Mouse (Mus musculus) urinary bladder, adult 2 months (tissue): Measurements from ENCODE around the gene Ctsk. TPM values are rescaled to one million over a fixed set of nuclear protein-coding genes. Genes with fewer than 3 reads are reported as not detected.
"Not testable (repeated sequence)": the region's sequence is repeated elsewhere in the genome, so short reads cannot be mapped to it uniquely, and the experiment has no call there.

Source experiments
- DNase-seq: peaks from one replicate; pipeline ENCODE4 v3.0.0; 2022; ENCODE audit warnings: low spot score
- polyA plus RNA-seq: library from polyadenylated mRNA; depleted of rRNA; stranded (reverse); fragments of >200 nt; gene quantifications from 2 replicates; pipeline ENCODE4 v1.2.3, GENCODE M21; 2012; rRNA removed

Gene Ctsk
- polyA plus RNA-seq, 1 experiment, result 119 TPM

DNA sequence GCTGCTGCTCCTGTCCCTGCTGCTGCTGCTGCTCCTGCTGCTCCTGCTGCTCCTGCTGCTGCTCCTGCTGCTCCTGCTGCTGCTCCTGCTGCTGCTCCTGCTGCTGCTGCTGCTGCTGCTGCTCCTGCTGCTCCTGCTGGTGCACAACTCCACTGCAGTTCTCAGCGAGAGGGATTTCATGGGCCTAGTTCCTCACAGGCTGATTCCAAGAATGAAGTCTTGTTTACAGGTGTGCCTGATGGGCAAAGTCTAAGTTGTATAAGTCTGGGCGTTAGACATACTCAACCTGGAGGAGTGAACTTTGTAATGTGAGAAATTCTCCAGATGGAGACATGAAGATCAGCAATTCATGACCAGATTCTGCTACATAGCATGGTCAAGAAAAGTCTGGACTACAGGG is 25.6 kb downstream of the Ctsk start:
- no peak for DNase-seq

- DNase-seq, result no peak
Measured at GRCm38 (mm10) chr3:95526111-95526510, 27.1 kb downstream of the Ctsk start.

DNA sequence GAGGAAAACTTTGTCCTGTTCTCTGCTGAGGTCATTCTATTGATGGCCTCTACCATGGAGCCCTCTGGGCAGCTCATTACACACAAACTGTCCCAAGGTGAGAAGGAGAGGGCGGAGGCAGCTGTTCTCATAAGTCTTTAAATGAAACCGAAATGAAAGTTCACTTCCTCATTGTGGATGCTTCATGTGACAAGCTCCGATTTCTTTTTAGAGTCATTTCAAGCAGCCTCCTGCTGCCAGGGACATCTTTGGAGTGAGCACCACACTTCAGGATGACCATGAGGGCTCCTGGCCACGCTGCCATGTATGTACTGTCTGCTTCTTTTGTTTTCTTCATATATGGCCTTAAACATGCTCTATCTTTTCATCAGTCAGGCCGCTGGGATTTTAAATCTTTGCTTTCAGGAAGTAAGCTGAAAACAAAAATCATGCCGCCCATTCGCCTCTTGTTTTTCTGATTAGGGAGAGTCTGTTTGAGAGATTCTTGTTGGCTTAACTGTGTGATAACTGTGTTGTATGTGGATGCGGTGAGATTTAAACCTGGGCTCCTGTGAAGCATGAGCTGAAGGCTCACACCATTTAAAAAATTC is 27.7 kb downstream of the Ctsk start, which contains the start of gene Ctss:
Ctss (plus strand) TSS at position 165 of the 590 bp plus-strand sequence.
- no peak for DNase-seq

DNA sequence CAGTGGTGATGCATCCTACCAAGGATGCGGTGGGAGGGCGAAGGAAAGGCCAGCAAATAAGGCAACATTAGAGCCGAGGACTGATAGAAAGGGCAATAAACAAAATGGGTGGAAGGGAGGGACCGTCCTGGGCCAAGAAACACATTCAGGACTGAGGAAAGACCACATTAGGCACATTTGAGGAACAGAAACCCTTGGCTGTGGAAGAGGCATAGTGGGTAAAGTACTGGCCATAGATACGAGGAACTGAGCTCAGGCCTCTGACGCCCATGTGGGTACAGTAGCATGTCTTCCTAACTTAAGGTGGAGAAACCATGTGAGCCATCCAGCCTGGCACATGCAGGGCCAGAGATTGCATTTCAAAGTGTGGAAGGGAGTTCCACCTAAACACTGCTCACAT is 30.8 kb downstream of the Ctsk start:
- DNase-seq, result no peak

DNA sequence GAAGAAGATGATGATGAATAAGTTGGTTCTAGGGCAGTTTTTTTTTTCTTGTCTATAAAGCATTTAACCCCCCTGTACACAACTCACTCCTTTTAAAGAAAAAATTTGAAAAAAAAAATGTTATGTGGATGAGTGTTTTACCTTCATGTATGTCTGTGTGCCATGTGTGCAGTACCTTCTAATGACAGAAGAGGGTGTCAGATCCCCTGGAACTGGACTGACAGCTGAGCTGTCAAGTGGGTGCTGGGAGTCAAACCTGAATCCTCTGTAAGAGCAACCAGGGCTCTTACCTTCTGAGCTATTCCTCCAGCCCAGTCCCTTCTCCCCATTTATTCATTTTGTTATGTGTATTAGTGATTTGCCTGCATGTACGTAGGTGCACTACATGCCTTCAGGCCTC is 32.0 kb downstream of the Ctsk start:
- DNase-seq, result no peak

GRCm38 (mm10) chr3:95533364-95533763 is 34.3 kb downstream of the Ctsk start:
- no peak for DNase-seq

- no peak for DNase-seq
Measured at GRCm38 (mm10) chr3:95534927-95535326, 35.9 kb downstream of the Ctsk start.

DNA sequence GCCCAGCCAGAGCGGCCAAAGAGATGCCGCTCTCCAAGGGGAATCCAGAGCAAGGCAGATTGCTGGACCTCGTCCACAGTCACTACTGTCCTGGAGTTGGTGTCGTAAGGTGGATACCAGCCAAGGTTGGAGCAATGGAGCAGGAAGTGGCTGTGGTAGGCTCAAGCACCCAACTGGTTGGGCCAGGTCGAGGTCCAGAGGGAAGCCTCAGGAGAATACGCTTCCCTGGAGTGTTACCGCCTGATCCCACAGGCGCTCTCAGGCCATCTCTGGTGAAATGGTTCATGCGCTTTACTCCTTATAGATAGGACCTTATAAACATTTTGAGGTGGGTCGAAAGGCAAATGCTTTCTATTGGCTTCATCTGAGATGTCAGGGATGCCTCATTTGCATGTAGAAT is 39.9 kb downstream of the Ctsk start:
- DNase-seq, result no peak

GRCm38 (mm10) chr3:95539837-95540236 is 40.8 kb downstream of the Ctsk start:
- DNase-seq, result no peak

- DNase-seq, result not testable (repeated sequence)
Measured at GRCm38 (mm10) chr3:95541186-95541585, 42.1 kb downstream of the Ctsk start.

DNA sequence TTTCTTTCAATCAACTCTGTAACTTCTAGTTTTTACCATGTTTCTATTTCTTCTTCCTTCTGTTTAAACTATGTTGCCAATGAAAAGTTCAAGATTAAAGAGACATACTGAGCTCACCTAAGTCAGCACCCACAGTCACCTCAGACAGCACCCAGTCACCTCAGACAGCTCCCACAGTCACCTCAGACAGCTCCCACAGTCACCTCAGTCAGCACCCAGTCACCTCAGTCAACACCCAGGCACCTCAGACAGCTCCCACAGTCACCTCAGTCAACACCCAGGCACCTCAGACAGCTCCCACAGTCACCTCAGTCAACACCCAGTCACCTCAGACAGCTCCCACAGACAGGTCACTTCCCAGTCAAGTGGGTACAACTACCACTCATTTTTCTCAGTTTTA is 43.1 kb downstream of the Ctsk start:
- DNase-seq, result no peak

- DNase-seq, result no peak
Measured at GRCm38 (mm10) chr3:95542981-95543380, 43.9 kb downstream of the Ctsk start.

- no peak for DNase-seq
Measured at GRCm38 (mm10) chr3:95550176-95550575, 51.1 kb downstream of the Ctsk start.

DNA sequence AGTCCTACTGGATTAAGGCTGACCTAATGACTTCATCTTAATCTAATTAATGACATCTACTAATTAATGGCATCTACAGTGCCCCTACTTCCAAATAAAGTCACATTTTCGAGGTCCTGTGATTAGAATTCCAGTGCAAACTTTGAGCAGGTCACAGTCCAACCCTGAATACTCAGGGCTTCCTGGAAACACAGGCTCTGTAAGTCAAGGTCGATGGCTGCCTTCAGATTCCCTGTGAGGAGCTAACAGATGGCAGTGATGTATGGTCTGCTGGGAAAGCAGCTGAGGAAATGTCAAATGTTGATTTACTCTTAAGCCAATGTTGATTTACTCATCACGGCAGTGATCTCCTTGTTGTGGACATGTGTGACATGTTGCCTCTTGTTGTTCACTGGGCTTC is 54.9 kb downstream of the Ctsk start:
- no peak for DNase-seq

Other genes starting within 250 kb of the Ctsk start
- 13.5 and 15.1 TPM in 2 replicates for gene Bnipl, start 248.1 kb upstream of the Ctsk start, polyA plus RNA-seq
- 69.7 and 79.9 TPM in 2 replicates for gene Mindy1, start 217.9 kb upstream of the Ctsk start, polyA plus RNA-seq
- 19.2 and 20.3 TPM in 2 replicates for gene Prune1, start 217.2 kb upstream of the Ctsk start, polyA plus RNA-seq
- 6.5 and 7.6 TPM in 2 replicates for gene Anxa9, start 192.1 kb upstream of the Ctsk start, polyA plus RNA-seq
- gene Cers2, start 184.5 kb upstream of the Ctsk start, polyA plus RNA-seq, result 119 and 126 TPM in 2 replicates
- gene Setdb1, start 142.1 kb upstream of the Ctsk start, polyA plus RNA-seq, result 22.9 and 24.7 TPM in 2 replicates
- gene 4930558C23Rik, start 96.4 kb upstream of the Ctsk start, polyA plus RNA-seq, result not detected in 2 replicates
- gene Arnt, start 64.9 kb upstream of the Ctsk start, polyA plus RNA-seq, result 44.8 and 51.4 TPM in 2 replicates
- 42.9 and 54.4 TPM in 2 replicates for gene Ctss, start 27.5 kb downstream of the Ctsk start, polyA plus RNA-seq
- gene Hormad1, start 60.4 kb downstream of the Ctsk start, polyA plus RNA-seq, result not detected in 2 replicates
- gene Golph3l, start 89.7 kb downstream of the Ctsk start, polyA plus RNA-seq, result 26.8 and 29.3 TPM in 2 replicates
- 31.6 and 45.7 TPM in 2 replicates for gene Ensa, start 125.7 kb downstream of the Ctsk start, polyA plus RNA-seq
- 90.3 and 106 TPM in 2 replicates for gene Mcl1, start 159.5 kb downstream of the Ctsk start, polyA plus RNA-seq
- gene Adamtsl4, start 188.7 kb downstream of the Ctsk start, polyA plus RNA-seq, result 52.4 and 58.8 TPM in 2 replicates
- gene Ecm1, start 240.3 kb downstream of the Ctsk start, polyA plus RNA-seq, result 718 and 729 TPM in 2 replicates